Mouse (Mus musculus) testis, postnatal 10 days (tissue): ENCODE data around the gene Nudt22.

Experiments
- DNase-seq: peaks from one replicate; pipeline ENCODE4 v3.0.0; 2021; ENCODE audit warnings: low spot score

The Nudt22 gene

GRCm38 (mm10) chr19:6996006-6996405, at the start of gene Nudt22, which contains the start of gene Trpt1:
Gene Nudt22 (minus strand): TSS chr19:6996117.
Gene Trpt1 (plus strand): TSS chr19:6996131.
- peak; percentile 85 for DNase-seq

GRCm38 (mm10) chr19:7044706-7045105, 48.8 kb upstream of the Nudt22 start:
- DNase-seq, result no peak

- no peak for DNase-seq
Observed at GRCm38 (mm10) chr19:7044279-7044678, 48.4 kb upstream of the Nudt22 start.

GRCm38 (mm10) chr19:7041171-7041570, 45.3 kb upstream of the Nudt22 start:
- no peak for DNase-seq

GRCm38 (mm10) chr19:7040637-7041130, 44.8 kb upstream of the Nudt22 start:
- no peak for DNase-seq

- DNase-seq, result peak; percentile 98
Observed at GRCm38 (mm10) chr19:7039841-7040636, 44.1 kb upstream of the Nudt22 start, which contains the start of gene Stip1. Gene Stip1 (minus strand): TSS chr19:7039967.

GRCm38 (mm10) chr19:7039088-7039720, 43.3 kb upstream of the Nudt22 start:
- peak; percentile 77 for DNase-seq

GRCm38 (mm10) chr19:7034006-7034405, 38.1 kb upstream of the Nudt22 start:
- DNase-seq, result no peak

GRCm38 (mm10) chr19:7029531-7029930, 33.6 kb upstream of the Nudt22 start:
- DNase-seq, result no peak

GRCm38 (mm10) chr19:7020224-7020641, 24.3 kb upstream of the Nudt22 start:
- peak; percentile 71 for DNase-seq

GRCm38 (mm10) chr19:7019191-7019590, 23.3 kb upstream of the Nudt22 start, which contains the start of gene Fermt3:
Gene Fermt3 (minus strand): TSS chr19:7019469.
- no peak for DNase-seq

GRCm38 (mm10) chr19:7018546-7018945, 22.6 kb upstream of the Nudt22 start:
- DNase-seq, result no peak

- DNase-seq, result no peak
Observed at GRCm38 (mm10) chr19:7017541-7018457, 21.9 kb upstream of the Nudt22 start.

- DNase-seq, result no peak
Observed at GRCm38 (mm10) chr19:7014481-7015135, 18.7 kb upstream of the Nudt22 start.

GRCm38 (mm10) chr19:7013984-7014383, 18.1 kb upstream of the Nudt22 start:
- no peak for DNase-seq

- no peak for DNase-seq
Observed at GRCm38 (mm10) chr19:7012426-7012825, 16.5 kb upstream of the Nudt22 start.

- DNase-seq, result no peak
Observed at GRCm38 (mm10) chr19:7006892-7007593, 11.1 kb upstream of the Nudt22 start.

GRCm38 (mm10) chr19:6999360-7000063, 3.6 kb upstream of the Nudt22 start:
- DNase-seq, result no peak

- DNase-seq, result peak; percentile 39
Observed at GRCm38 (mm10) chr19:6997721-6998290, 1.9 kb upstream of the Nudt22 start.
